Mouse (Mus musculus) neural tube, embryonic 10.5 days (tissue): ENCODE data around the gene Shoc2.
"Not testable (repeated sequence)": the region's sequence is repeated elsewhere in the genome, so short reads cannot be mapped to it uniquely, and the experiment has no call there.

Source experiments
- DNase-seq: peaks from one replicate; pipeline ENCODE4 v3.0.0-alpha.2; 2017; ENCODE audit warnings: low spot score; ENCODE audit errors: extremely low spot score

The Shoc2 gene

DNA sequence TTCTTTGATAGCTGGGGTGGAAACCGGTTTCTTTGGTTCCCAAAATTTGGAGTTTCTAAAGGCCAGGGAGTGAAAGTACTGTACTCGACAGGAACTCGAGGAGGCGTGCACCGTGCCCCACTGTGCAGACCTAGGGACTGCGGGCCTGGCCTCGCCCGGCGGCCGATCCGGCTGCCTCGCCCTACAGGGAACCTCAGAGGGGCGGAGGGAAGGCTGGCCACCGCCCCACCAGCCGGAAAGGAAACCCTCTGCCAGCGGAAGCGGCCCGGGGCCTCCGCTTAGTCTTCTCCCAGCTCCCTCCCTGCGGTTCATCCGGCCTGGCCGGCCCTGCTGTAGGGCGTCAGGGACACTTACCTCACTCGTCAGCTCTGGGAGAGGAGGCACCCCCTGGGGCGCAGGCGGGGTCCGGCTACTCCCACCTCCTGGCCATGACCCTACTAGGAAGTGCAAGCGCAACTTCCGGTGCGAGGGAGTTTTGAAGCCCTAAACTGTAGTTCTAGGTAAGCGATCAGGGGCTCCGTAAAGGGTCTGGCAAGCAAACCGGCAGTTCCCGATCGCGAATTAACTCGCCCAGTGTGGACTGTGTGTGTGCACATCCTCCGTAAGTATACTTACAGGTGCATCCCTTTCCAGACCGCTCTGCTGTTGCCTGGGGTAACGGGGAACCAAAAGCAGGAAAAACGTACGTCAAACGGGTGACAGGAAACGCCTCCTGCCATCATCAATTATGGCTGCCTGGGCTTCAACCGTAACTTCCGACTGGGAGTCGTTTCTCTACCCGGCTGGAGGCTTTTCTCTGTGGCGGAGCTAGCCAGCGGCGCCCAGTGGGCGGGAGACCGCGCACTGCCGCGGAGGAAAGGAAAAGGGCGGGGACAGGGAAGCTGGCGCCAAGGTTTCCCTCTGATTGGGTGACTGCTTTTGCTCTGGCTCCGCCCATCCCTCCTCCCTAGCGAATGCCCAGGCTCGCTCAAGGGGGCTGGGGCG lies at the start of gene Shoc2, which contains the start of gene Bbip1:
Shoc2 (plus strand) TSS at position 505 of the 984 bp plus-strand sequence.
Bbip1 (minus strand) TSS at position 826 of the 984 bp plus-strand sequence.
- DNase-seq = peak; percentile 97

DNA sequence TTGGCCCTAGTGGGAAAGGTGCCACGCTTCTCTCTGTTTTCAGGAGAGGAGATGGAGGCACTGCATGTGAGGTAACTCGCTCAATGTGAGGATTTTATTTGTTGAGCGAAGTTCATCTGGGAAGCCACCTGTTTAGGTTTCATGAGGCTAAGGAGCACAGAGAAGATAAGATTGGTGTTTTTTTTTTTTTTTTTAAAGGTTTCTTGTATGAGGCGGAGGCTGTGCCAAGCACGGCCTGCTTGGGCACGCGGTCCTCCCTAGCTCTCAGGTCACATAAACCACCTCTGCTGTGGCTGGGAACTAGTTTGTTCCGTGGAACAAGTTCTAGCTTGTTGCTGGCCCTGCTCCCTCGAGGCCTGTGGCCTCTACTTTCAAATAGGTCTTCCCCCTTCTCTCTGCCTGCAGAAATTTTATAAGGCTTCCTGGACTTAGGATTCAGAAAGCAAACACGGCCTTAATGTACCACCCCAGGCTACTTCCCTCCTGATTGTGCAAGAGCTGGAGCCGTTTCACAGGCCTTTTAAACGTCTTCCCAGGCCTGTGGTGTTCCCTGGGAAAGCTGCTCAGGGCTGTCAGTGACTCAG lies 49.5 kb upstream of the Shoc2 start:
- DNase-seq = no peak

DNA sequence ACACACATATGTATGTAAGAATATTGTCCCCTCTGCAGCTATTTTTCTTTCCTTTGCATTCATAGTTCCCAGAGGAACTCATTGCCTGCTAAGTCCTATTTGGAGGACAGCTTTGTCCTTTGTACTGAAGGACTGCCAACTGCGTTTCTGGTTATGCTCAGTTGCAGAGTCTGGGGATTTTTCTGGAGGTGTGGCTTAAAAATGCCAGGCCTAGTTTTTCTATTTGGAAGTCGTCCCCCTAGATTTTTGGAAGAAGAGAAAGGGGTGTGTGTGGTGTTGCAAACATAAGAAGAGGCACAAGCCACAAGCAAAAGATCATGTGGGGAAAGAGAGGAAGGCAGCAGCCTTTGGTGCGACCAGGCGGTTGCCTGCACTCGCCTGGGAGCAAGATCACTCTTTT lies 46.1 kb upstream of the Shoc2 start:
- DNase-seq = no peak

DNA sequence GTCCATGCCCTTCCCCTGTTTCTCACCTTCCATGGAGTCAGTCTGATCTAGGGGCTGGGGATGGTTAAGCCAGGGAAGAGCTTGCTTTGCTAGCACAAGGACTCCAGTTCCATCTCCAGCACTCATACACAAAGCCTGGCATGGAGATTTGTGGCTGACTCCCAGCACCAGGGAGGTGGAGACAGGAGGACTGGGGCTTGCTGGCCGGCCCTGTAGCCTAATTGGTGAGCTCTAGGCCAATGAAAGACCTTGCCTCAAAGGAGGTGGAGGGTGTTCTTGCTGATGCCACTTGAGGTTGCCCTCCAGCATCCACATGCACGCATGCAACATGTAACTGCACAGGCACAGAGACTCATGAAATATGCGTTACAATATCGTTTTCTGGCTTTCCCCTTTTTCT lies 45.6 kb upstream of the Shoc2 start:
- DNase-seq = no peak

GRCm38 (mm10) chr19:53898970-53899900 lies 44.9 kb upstream of the Shoc2 start:
- DNase-seq = no peak

GRCm38 (mm10) chr19:53899941-53900610 lies 44.0 kb upstream of the Shoc2 start:
- no peak for DNase-seq

DNA sequence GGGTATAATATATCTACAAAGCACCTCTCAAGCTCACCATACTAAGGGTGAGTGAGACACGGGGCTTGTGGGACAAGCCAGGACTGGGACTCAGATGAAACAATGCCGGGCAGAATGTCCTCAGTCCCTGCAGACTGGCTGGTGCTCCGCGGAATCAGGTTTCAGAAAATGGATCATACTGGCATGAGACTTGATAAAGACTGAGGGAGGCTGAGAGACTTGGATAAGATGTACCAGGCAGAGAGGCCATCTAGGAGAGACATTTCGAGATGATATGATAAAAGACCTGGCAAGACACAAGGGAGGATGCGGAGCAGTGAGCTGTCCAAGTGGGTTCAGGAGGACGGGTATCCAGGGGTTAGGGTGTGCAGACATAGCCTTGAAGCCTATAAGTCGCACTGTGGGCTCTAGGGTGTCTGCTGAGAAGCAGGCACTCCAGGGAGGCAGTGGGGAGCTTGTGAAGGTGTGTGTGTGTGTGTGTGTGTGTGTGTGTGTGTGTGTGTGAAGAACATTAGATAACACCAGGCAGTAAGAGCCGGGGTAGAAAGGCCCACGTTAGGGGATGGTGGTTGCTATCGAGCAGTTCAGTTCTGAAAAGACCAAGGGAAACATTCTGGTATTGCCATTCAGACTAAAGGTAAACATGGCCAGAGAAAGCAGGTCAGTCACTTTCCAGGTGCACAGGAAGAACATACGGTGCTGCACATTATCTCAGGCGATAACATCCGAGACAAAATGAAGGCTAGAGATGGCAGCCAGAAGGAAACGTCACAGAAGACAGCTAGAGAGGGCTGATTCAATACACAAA lies 42.0 kb upstream of the Shoc2 start:
- DNase-seq = no peak

DNA sequence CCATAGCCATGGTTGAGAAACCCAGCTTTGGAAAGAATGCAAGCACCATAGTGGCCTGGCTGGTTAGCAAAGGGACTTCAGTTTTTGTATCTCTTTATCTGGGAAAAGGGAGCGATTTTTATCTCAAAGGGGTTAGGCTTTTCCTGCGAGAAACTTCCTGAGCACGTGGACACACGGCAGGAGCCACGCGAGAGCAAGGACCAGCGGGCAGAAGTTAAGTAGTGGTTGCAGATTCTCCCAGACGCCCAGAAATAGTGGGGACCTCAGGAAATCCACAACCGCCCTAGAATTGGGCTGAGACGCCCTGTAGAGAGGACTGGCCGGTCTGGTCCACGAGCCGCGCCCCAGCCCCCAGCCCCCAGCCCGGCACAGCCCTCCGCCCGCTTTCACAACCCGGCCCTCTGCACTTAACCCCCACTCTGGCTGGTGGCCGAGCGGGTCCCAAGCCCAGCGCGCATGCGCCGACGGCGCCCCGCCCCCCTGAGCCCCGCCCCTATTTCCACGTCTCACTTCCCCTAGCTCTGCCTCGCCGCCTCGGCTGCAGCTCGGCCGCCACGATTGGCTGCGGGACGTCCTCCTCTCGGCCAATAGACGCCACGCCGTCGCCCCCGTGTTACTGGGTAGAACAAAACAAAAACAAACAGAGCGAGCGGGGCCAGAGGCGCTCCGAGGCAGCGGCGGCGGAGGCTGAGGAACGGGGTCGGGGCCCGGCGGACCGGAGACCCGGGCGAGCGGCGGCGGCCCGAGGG lies 41.2 kb upstream of the Shoc2 start:
- DNase-seq = peak; percentile 99

GRCm38 (mm10) chr19:53903507-53904321 lies 40.4 kb upstream of the Shoc2 start:
- peak; percentile 74 for DNase-seq

DNA sequence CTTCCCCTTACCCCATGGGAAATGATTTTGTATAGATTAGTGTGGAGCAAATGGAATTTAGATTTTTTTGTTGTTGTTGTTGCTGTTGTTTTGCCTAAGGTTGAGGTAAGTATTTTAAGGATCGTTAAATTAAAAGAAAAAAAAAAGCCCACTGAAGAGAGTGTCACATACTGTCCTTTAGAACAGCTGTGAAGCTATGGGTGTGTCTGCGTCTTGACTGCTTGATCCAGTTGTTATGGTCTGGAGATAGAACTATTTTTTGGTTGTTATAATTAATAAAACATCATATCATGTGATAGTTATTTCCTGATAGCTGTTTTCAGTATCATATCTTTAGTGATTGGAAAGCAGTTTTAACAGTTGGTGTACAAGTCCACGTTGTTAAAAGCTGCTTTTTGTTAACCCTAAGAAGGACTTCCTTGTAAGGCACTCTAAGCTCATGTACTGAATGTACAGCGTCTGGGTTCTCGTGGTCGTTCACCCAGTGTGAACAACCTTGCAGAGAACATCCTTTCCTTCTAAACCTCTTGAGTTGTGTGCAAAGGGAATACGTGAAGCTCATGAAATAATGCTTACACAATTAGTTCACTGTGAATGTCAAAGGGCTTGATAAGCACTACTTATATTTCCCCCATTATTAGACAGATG lies 39.1 kb upstream of the Shoc2 start:
- peak; percentile 10 for DNase-seq

DNA sequence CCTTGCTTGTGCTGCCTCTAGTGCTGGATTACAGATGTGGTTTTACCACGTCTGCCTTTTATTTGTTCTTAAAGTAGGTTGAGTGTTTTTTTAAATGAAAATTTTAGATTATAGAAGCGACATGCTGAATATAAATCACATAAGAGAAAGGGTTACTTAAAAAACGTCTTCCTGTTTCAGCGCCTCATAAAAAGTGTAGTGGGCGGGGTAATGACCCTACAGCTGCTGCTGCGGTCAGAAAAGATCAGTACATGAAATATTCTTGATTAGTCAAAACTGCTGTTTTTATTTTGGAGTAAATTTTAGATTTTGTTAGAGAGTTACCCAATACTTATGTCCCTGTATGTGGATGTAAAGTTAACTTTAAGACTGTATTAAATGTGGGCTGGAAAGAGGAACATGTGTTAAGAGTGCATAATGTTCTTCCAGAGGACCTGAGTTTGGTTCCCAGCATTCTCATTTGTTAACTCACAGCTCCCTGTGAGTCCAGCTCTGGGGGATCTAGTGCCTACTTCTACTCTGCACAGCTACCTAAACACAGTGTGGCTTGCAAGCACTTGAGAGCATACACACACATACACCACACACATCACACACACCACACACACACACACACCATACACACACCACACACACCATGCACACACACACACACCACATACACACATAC lies 37.9 kb upstream of the Shoc2 start:
- DNase-seq = peak; percentile 5

DNA sequence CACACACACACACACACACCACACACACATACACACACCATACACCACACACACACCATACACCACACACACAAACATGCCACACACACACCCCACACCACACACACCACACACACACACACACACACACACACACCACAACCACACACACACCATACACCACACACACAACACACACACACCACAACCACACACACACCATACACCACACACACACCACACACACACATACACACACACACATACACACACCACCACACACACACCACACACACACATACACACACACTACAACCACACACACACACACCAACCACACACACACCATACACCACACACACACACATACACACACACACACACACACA lies 37.4 kb upstream of the Shoc2 start:
- not testable (repeated sequence) for DNase-seq

DNA sequence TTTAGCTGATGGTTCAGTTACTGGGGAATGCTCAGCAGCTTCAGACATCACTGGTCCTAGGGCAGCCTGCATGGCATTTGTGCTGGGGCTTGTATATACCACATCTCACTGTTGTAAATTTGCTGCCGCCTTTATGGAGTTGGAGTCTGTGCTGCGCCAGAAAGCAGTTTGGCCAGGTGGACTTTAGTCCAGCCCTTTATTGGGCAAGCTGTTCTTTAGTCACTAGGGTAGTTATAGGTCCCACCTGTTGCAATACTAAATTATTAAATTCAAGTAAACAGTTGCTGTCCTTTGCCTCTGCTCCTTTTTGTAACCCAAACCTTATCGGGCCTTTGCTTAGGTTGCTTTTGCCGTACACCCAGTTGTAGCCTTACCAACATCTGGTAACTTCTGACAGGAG lies 29.2 kb upstream of the Shoc2 start:
- no peak for DNase-seq

DNA sequence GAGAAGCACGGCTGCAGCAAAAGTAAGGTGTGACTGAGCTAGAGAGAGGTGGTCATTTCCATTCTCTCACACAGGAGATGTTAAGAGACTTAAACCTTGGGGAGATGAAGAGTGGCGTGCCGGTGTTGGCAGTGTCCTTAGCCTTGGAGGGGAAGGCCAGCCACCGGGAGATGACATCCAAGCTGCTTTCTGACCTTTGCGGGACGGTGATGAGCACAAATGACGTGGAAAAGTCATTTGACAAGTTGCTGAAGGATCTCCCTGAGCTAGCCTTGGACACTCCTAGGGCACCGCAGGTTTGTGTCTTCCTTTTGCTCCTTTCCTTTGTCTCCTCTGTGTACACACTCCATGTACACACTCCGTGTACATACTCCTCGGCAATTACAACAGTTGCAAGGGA lies 24.6 kb upstream of the Shoc2 start:
- no peak for DNase-seq

- DNase-seq = not testable (repeated sequence)
These were observed 22.1 kb upstream of the Shoc2 start for GRCm38 (mm10) chr19:53921996-53922395.

DNA sequence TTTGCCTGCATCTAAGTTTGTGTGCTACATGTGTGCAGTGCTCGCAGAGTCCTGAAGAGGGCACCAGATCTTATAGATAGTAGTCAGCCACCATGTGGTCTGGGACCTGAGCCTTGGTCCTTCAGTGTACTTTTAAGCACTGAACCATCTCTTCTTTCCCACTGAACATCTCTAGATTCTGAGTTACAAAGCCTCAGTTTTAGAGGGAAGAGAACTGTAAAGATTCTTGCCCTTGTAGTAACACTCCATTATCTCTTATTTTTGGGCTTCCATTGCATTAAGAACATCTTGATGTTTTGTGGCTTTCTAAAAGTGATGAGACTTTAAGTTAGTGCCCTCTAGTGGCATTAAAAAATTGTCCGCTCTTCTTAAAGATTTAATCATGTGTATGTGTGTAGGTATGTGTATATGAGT lies 18.8 kb upstream of the Shoc2 start:
- DNase-seq = no peak

DNA sequence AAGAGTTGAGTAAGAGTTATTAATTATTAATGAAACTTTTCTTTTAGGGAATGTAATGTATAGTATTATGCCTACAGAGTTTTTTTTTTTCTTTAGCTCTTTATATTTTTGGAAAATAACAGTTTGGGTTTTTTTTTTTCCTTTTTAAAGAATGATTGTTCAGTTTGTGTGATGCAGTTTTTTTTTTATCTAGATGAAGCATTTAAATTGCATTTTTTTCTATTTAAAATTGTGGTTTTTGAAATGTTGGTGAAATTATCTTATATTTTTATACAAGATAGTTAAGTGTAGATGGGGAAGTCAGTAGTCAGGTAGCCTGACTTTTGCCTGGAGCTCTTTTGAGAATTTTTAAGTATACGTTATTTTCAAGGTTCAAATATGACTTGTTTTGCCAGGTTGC lies 17.4 kb upstream of the Shoc2 start:
- no peak for DNase-seq

GRCm38 (mm10) chr19:53929218-53929617 lies 14.9 kb upstream of the Shoc2 start:
- DNase-seq = no peak
